Mouse (Mus musculus) CH12.LX (cell line): Measurements from ENCODE around the gene Adgrl3.

Source experiments
- BHLHE40 ChIP-seq: IDR thresholded peaks from 2 replicates; pipeline ENCODE4 v1.6.1; 2011; ENCODE audit warnings: mild to moderate bottlenecking, low read depth, low read length, improper control_type of control experiment
- CHD2 ChIP-seq: IDR thresholded peaks from 2 replicates; pipeline ENCODE4 v1.6.1; 2011; ENCODE audit warnings: low read length, improper control_type of control experiment
- CTCF ChIP-seq, 2 experiments: IDR thresholded peaks in 1 of 2; conservative IDR thresholded peaks in 1 of 2; 2 replicates each; pipeline ENCODE4 v1.5.1; 2011 to 2012; ENCODE audit warnings: low read depth in 2 of 2, low read length in 2 of 2, improper control_type of control experiment in 1 of 2, inconsistent platforms in 1 of 2, mild to moderate bottlenecking in 1 of 2, moderate library complexity in 1 of 2
- EP300 ChIP-seq: IDR thresholded peaks from 2 replicates; pipeline ENCODE4 v1.6.1; 2011; ENCODE audit warnings: low read length, improper control_type of control experiment
- JUN ChIP-seq: IDR thresholded peaks from 2 replicates; pipeline ENCODE4 v1.6.1; 2011; ENCODE audit warnings: low read depth, mild to moderate bottlenecking, low read length, improper control_type of control experiment, moderate library complexity; ENCODE audit not compliant: insufficient read depth
- MAFK ChIP-seq: IDR thresholded peaks from 2 replicates; pipeline ENCODE4 v1.6.1; 2011; ENCODE audit warnings: low read length, improper control_type of control experiment; ENCODE audit not compliant: insufficient replicate concordance
- MAX ChIP-seq: IDR thresholded peaks from 2 replicates; pipeline ENCODE4 v1.6.1; 2011; ENCODE audit warnings: low read length, improper control_type of control experiment
- MAZ ChIP-seq: IDR thresholded peaks from 2 replicates; pipeline ENCODE4 v1.6.1; 2012; ENCODE audit warnings: low read depth, mild to moderate bottlenecking, inconsistent platforms, low read length, improper control_type of control experiment, moderate library complexity
- POLR2A ChIP-seq: IDR thresholded peaks from 2 replicates; pipeline ENCODE4 v1.6.1; 2011; ENCODE audit warnings: low read depth, mild to moderate bottlenecking, improper control_type of control experiment, low read length
- SMC3 ChIP-seq: IDR thresholded peaks from 2 replicates; pipeline ENCODE4 v1.6.1; 2011; ENCODE audit warnings: low read depth, low read length, improper control_type of control experiment
- UBTF ChIP-seq: IDR thresholded peaks from 2 replicates; pipeline ENCODE4 v1.6.1; 2012; ENCODE audit warnings: low read depth, mild to moderate bottlenecking, inconsistent platforms, low read length, improper control_type of control experiment, moderate library complexity

GRCm38 (mm10) chr5:81365250-81365649 lies 345.3 kb downstream of the Adgrl3 start:
- TF ChIP-seq MAZ: no peak
- no peak for TF ChIP-seq EP300
- TF ChIP-seq CTCF (conservative IDR thresholded peaks at IDR 0.05 in 1 of 2, IDR thresholded peaks at IDR 0.05 in 1 of 2; ENCODE audit: low read depth in 2 of 2, low read length in 2 of 2): no peak
- TF ChIP-seq JUN: no peak
- no peak for TF ChIP-seq BHLHE40
- no peak for TF ChIP-seq POLR2A
- no peak for TF ChIP-seq MAX
- no peak for TF ChIP-seq CHD2
- TF ChIP-seq UBTF: no peak
- no peak for TF ChIP-seq SMC3
- no peak for TF ChIP-seq MAFK
